ENCODE assay signal across 8 mouse cellular contexts in genomic region chr8:80895397-80895796, GRCm38 (mm10). TPM values are rescaled to one million over a fixed set of nuclear protein-coding genes. Genes with fewer than 3 reads are reported as not detected.
DNase-seq lines count a peak whose midpoint lies in the region; ATAC-seq and TF ChIP-seq lines count a peak whose summit lies in the region.

No protein-coding gene starts in this region.

- TF ChIP-seq CTCF in hindbrain, postnatal 0 days (IDR thresholded peaks at IDR 0.05; ENCODE audit: low read depth), result 0 out of 2 replicates have a peak, but pooled peaks have one; percentile 9

- H3K4me2 ChIP-seq in embryonic facial prominence, embryonic 13.5 days, result peak overlapping the region; percentile 47
- H3K4me2 ChIP-seq in hindbrain, postnatal 0 days (ENCODE audit: low read depth, low read length), result peak overlapping the region; percentile 19
- no peak overlapping the region for H3K4me2 ChIP-seq in midbrain, embryonic 14.5 days (ENCODE audit: low read length)

- H3K9me3 ChIP-seq in embryonic facial prominence, embryonic 13.5 days, result no peaks in the 10 kb centered on the region
- no peaks in the 10 kb centered on the region for H3K9me3 ChIP-seq in hindbrain, postnatal 0 days (ENCODE audit: low read length)
- no peaks in the 10 kb centered on the region for H3K9me3 ChIP-seq in midbrain, embryonic 14.5 days (ENCODE audit: control insufficient read depth, low read length)

- peaks cover 20% of the 10 kb centered on the region for H3K4me1 ChIP-seq in embryonic facial prominence, embryonic 13.5 days
- H3K4me1 ChIP-seq in hindbrain, postnatal 0 days (ENCODE audit: insufficient read depth, low read length), result no peaks in the 10 kb centered on the region
- H3K4me1 ChIP-seq in midbrain, embryonic 14.5 days (ENCODE audit: control insufficient read depth, insufficient read depth, low read length), result no peaks in the 10 kb centered on the region

- H3K27me3 ChIP-seq in embryonic facial prominence, embryonic 13.5 days, result no peaks in the 10 kb centered on the region
- H3K27me3 ChIP-seq in hindbrain, postnatal 0 days (ENCODE audit: insufficient read depth, low read length), result no peaks in the 10 kb centered on the region
- H3K27me3 ChIP-seq in midbrain, embryonic 14.5 days (ENCODE audit: control insufficient read depth, insufficient read depth, low read length), result no peaks in the 10 kb centered on the region

- intact Hi-C loops in gastrocnemius, postnatal 14 days (cut with DNase I; ENCODE audit: low total_unique reads), result no loop called here

- peak; percentile 30 for DNase-seq in gastrocnemius, postnatal 14 days
- DNase-seq in gastrocnemius, postnatal 25 days, result no peak
- peak; percentile 45 for DNase-seq in hindbrain, postnatal 0 days (ENCODE audit: low spot score)
- peak; percentile 52 for DNase-seq in midbrain, embryonic 14.5 days
- no peak for DNase-seq in cerebellum, adult 9-11 months
- DNase-seq in adrenal gland, postnatal 10 days, result no peak
- no peak for DNase-seq in adipocyte (ENCODE audit: low spot score)

- WGBS in embryonic facial prominence, embryonic 13.5 days, result 12% methylated on average over 6 of the region's 6 CpGs
- 19% methylated on average over 6 of the region's 6 CpGs for WGBS in hindbrain, postnatal 0 days
- WGBS in midbrain, embryonic 14.5 days, result 25% methylated on average over 6 of the region's 6 CpGs

- no peak overlapping the region for H3K9ac ChIP-seq in embryonic facial prominence, embryonic 13.5 days
- H3K9ac ChIP-seq in hindbrain, postnatal 0 days (replicated peaks; ENCODE audit: low read length), result no peak overlapping the region
- no peak overlapping the region for H3K9ac ChIP-seq in midbrain, embryonic 14.5 days (replicated peaks; ENCODE audit: low read length)

- H3K27ac ChIP-seq in embryonic facial prominence, embryonic 13.5 days, result peak overlapping the region; percentile 73
- peak overlapping the region; percentile 28; the same call in 1 of the 2 replicates for H3K27ac ChIP-seq in hindbrain, postnatal 0 days
- H3K27ac ChIP-seq in midbrain, embryonic 14.5 days (replicated peaks; ENCODE audit: low read depth, low read length), result no peak overlapping the region

- peak overlapping the region; percentile 6 for H3K4me3 ChIP-seq in embryonic facial prominence, embryonic 13.5 days
- no peak overlapping the region for H3K4me3 ChIP-seq in hindbrain, postnatal 0 days (ENCODE audit: low read length)
- no peak overlapping the region for H3K4me3 ChIP-seq in midbrain, embryonic 14.5 days (replicated peaks; ENCODE audit: low read depth, low read length)

- no peak for ATAC-seq in embryonic facial prominence, embryonic 13.5 days (ENCODE audit: insufficient number of reproducible peaks, insufficient read depth, low FRiP score, low TSS enrichment, low read depth)
- no peak for ATAC-seq in hindbrain, postnatal 0 days
- ATAC-seq in midbrain, embryonic 14.5 days (ENCODE audit: low FRiP score, low TSS enrichment), result no peak

- H3K36me3 ChIP-seq in embryonic facial prominence, embryonic 13.5 days, result no peaks in the 10 kb centered on the region
- H3K36me3 ChIP-seq in hindbrain, postnatal 0 days (ENCODE audit: insufficient read depth, low read length), result no peaks in the 10 kb centered on the region
- no peaks in the 10 kb centered on the region for H3K36me3 ChIP-seq in midbrain, embryonic 14.5 days (ENCODE audit: control insufficient read depth, insufficient read depth, low read length)

RNA-seq across cellular contexts. Expression of gene Gab1, which starts 15.1 kb away (rescaled TPM):
- 10 to 100 TPM; 12.7 to 15.2 TPM for total RNA-seq in gastrocnemius, postnatal 14 days (2021)
- 1 to 10 TPM; 9.4 to 9.8 TPM for total RNA-seq in gastrocnemius, postnatal 25 days (2021)
- 22.2 and 22.7 TPM in 2 replicates for polyA plus RNA-seq in embryonic facial prominence, embryonic 13.5 days (2015; fragmentation: Nextera tagmentation; extraction: Ambion mirVana)
- total RNA-seq in hindbrain, postnatal 0 days (2014; rRNA removed), result 32.1 and 32.7 TPM in 2 replicates
- polyA plus RNA-seq in hindbrain, postnatal 0 days (2015; fragmentation: Nextera tagmentation; extraction: Ambion mirVana), result 14.0 TPM in 2 replicates
- polyA plus RNA-seq in midbrain, embryonic 14.5 days (2014; fragmentation: Nextera tagmentation; extraction: Ambion mirVana), result 7.5 and 13.0 TPM in 2 replicates
- 10 to 100 TPM; 18.4 to 24.3 TPM for total RNA-seq in adrenal gland, postnatal 10 days (2021)

Comparison
In these comparisons a context has a peak if more than half of its experiments do, and no peak if none do; other contexts are left out.
1. DNase-seq: peak in gastrocnemius, postnatal 14 days (single experiment), hindbrain, postnatal 0 days (single experiment) and midbrain, embryonic 14.5 days (single experiment); none in gastrocnemius, postnatal 25 days (single experiment), cerebellum, adult 9-11 months (single experiment), adrenal gland, postnatal 10 days (single experiment) and adipocyte (single experiment).